Mouse (Mus musculus): Measurements from ENCODE around the gene Rbbp9.

Rbbp9 gene

GRCm38 (mm10) chr2:144502134-144502533, 48.5 kb downstream of the Rbbp9 start:
- no peak for DNase-seq (ENCODE audit: low read depth, low spot score)
